Mouse (Mus musculus) kidney, postnatal 0 days (tissue): ENCODE measurements around the gene Rab38. TPM values are rescaled to one million over a fixed set of nuclear protein-coding genes. Genes with fewer than 3 reads are reported as not detected.

Experiments used
- ATAC-seq: fragments of 200-750 bp; cut with Nextera tagmentation; replicated peaks from 2 replicates; pipeline ENCODE4 v1.8.0; 2017; ENCODE audit warnings: low read depth, moderate number of reproducible peaks, moderate TSS enrichment, moderate library complexity; ENCODE audit not compliant: low FRiP score
- DNase-seq: peaks from one replicate; pipeline ENCODE4 v3.0.0-alpha.2; 2016; ENCODE audit warnings: low spot score
- H3K27ac ChIP-seq: fragments of 300-500 bp; sonication (generic); 2 replicates; pipeline ENCODE4 v1.5.1; 2014; ENCODE audit warnings: mild to moderate bottlenecking
- H3K27me3 ChIP-seq: fragments of 300-500 bp; sonication (generic); 2 replicates; pipeline ENCODE4 v1.6.1; 2014; ENCODE audit warnings: low read length, mixed read lengths; ENCODE audit not compliant: insufficient read depth
- H3K36me3 ChIP-seq: fragments of 300-500 bp; sonication (generic); 2 replicates; pipeline ENCODE4 v1.6.1; 2014; ENCODE audit warnings: low read length, mixed read lengths; ENCODE audit not compliant: insufficient read depth
- H3K4me1 ChIP-seq: fragments of 300-500 bp; sonication (generic); replicated peaks from 2 replicates; pipeline ENCODE4 v1.6.1; 2014; ENCODE audit warnings: antibody characterized with exemption, low read length, mixed read lengths; ENCODE audit not compliant: insufficient read depth
- H3K4me2 ChIP-seq: fragments of 300-500 bp; sonication (generic); 2 replicates; pipeline ENCODE4 v1.6.1; 2014; ENCODE audit warnings: mild to moderate bottlenecking, low read length, moderate library complexity, mixed read lengths
- H3K4me3 ChIP-seq: fragments of 300-500 bp; sonication (generic); replicated peaks from 2 replicates; pipeline ENCODE4 v1.5.1; 2014; ENCODE audit warnings: low read depth, low read length
- H3K9ac ChIP-seq: fragments of 300-500 bp; sonication (generic); 2 replicates; pipeline ENCODE4 v1.6.1; 2014; ENCODE audit warnings: low read depth, low read length
- H3K9me3 ChIP-seq: fragments of 300-500 bp; sonication (generic); replicated peaks from 2 replicates; pipeline ENCODE4 v1.6.1; 2016; ENCODE audit warnings: low read length, inconsistent platforms, mixed read lengths
- CTCF ChIP-seq: IDR thresholded peaks from 2 replicates; pipeline ENCODE4 v1.5.1; 2016; ENCODE audit warnings: antibody characterized with exemption, low read depth, mild to moderate bottlenecking, moderate library complexity
- WGBS: fragments of 180-500 bp; shearing (Covaris S2); extraction: QIAGEN DNeasy Blood & Tissue Kit; methylation state at CpG from one replicate; pipeline ENCODE4 v1.1.7; 2014; 5-methylcytosine and 5-hydroxymethylcytosine counted together
- polyA plus RNA-seq: library from polyadenylated mRNA; unstranded; fragments of >200 nt; fragmentation: Nextera tagmentation; extraction: Ambion mirVana; gene quantifications from 2 replicates; pipeline ENCODE4 v1.2.1, GENCODE M21; 2015

Gene Rab38
- polyA plus RNA-seq, 1 experiment from 2014 or later = 8.3 TPM

GRCm38 (mm10) chr7:88423889-88424288 is 6.2 kb upstream of the Rab38 start:
- H3K4me1 ChIP-seq = no peaks in the 10 kb centered on the region
- H3K27me3 ChIP-seq = no peaks in the 10 kb centered on the region
- ATAC-seq = no peak
- no peak overlapping the region for H3K4me3 ChIP-seq
- no peak overlapping the region for H3K4me2 ChIP-seq
- no peak for TF ChIP-seq CTCF
- H3K27ac ChIP-seq = no peak overlapping the region
- no peak overlapping the region for H3K9ac ChIP-seq
- no peaks in the 10 kb centered on the region for H3K9me3 ChIP-seq
- 80% methylated on average over 2 of the region's 2 CpGs for WGBS
- no peak for DNase-seq
- no peaks in the 10 kb centered on the region for H3K36me3 ChIP-seq

DNA sequence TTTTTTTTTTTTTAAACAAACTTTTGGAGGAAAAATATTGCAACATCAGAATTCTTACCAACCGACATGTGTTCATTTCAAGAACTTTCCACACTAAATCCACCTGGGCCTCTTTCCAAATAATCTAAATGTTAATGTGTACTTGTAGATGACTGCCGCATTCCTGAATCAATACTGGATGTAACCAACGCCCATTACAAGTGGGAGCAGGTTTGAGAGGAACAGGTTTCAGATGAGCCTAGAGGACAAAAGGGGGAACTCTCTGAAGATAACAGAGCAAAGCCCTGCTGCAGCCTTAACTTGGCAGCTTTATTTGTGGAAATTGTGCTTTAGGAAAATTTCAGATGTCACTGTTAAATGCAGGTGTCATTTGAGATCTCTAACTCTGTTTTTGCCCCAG is 4.3 kb upstream of the Rab38 start:
- Histone ChIP-seq H3K9ac (no peak overlapping the region), H3K27ac (no peak overlapping the region), H3K4me3 (no peak overlapping the region), H3K27me3 (no peaks in the 10 kb centered on the region), H3K4me1 (0 out of 2 replicates have a peak, but pooled peaks cover 1% of the 10 kb centered on the region), H3K9me3 (no peaks in the 10 kb centered on the region), H3K4me2 (no peak overlapping the region), H3K36me3 (no peaks in the 10 kb centered on the region)
- no peak for TF ChIP-seq CTCF
- ATAC-seq (no peak), DNase-seq (no peak)
- 64% methylated on average over 3 of the region's 3 CpGs for WGBS

GRCm38 (mm10) chr7:88427484-88427883 is 2.6 kb upstream of the Rab38 start:
- no peak for ATAC-seq
- no peak for TF ChIP-seq CTCF
- 84% methylated on average over 3 of the region's 3 CpGs for WGBS

GRCm38 (mm10) chr7:88430692-88431084 is 615 bp downstream of the Rab38 start:
- ATAC-seq (no peak), DNase-seq (no peak)
- TF ChIP-seq CTCF = no peak
- no peaks in the 10 kb centered on the region for H3K36me3 ChIP-seq
- peak overlapping the region; percentile 46 for H3K4me3 ChIP-seq
- H3K9me3 ChIP-seq = no peaks in the 10 kb centered on the region
- peak overlapping the region; percentile 94 for H3K4me2 ChIP-seq
- WGBS = 6% methylated on average over 13 of the region's 13 CpGs
- H3K4me1 ChIP-seq = 0 out of 2 replicates have a peak, but pooled peaks cover 3% of the 10 kb centered on the region
- H3K27me3 ChIP-seq = no peaks in the 10 kb centered on the region
- H3K9ac ChIP-seq = peak overlapping the region; percentile 45; the same call in 1 of the 2 replicates
- no peak overlapping the region for H3K27ac ChIP-seq

More at GRCm38 (mm10) chr7:88427484-88427883, 2.6 kb upstream of the Rab38 start:
- H3K9me3 ChIP-seq = no peaks in the 10 kb centered on the region
- no peak overlapping the region for H3K4me3 ChIP-seq
- no peak overlapping the region for H3K27ac ChIP-seq
- H3K4me2 ChIP-seq = no peak overlapping the region
- 0 out of 2 replicates have a peak, but pooled peaks cover 3% of the 10 kb centered on the region for H3K4me1 ChIP-seq
- no peaks in the 10 kb centered on the region for H3K27me3 ChIP-seq
- H3K36me3 ChIP-seq = no peaks in the 10 kb centered on the region
- H3K9ac ChIP-seq = no peak overlapping the region
- DNase-seq = no peak

GRCm38 (mm10) chr7:88440301-88440700 is 10.2 kb downstream of the Rab38 start:
- Histone ChIP-seq H3K4me2 (no peak overlapping the region), H3K9ac (no peak overlapping the region), H3K9me3 (no peaks in the 10 kb centered on the region), H3K4me1 (no peaks in the 10 kb centered on the region), H3K27ac (no peak overlapping the region), H3K27me3 (no peaks in the 10 kb centered on the region), H3K4me3 (no peak overlapping the region), H3K36me3 (no peaks in the 10 kb centered on the region)
- no peak for DNase-seq
- ATAC-seq = no peak
- no peak for TF ChIP-seq CTCF

GRCm38 (mm10) chr7:88442649-88443048 is 12.6 kb downstream of the Rab38 start:
- no peaks in the 10 kb centered on the region for H3K27me3 ChIP-seq
- no peak for TF ChIP-seq CTCF
- H3K4me2 ChIP-seq = no peak overlapping the region
- no peaks in the 10 kb centered on the region for H3K4me1 ChIP-seq
- H3K9me3 ChIP-seq = no peaks in the 10 kb centered on the region
- DNase-seq (no peak), ATAC-seq (no peak)
- H3K36me3 ChIP-seq = no peaks in the 10 kb centered on the region
- H3K4me3 ChIP-seq = no peak overlapping the region
- no peak overlapping the region for H3K27ac ChIP-seq
- no peak overlapping the region for H3K9ac ChIP-seq

DNA sequence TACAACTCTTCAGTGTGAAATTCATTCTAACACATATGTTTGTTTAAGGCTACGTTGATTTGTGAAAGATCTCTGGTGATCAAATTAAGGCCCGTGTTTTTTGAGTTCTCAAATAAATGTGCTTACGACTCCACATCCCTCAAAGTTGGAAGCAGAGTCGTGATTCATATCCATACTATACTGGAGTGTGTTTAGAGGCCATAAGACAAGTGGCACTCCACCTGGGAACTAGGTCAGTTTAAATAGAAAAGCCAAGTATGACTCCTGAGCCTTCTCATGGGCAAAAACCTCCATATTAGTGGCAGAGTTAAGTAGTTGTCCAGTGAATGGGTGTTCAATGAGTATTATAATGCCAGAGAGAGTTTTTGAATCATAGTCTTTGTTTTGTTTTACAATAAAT is 13.4 kb downstream of the Rab38 start:
- Histone ChIP-seq H3K27ac (no peak overlapping the region), H3K9me3 (no peaks in the 10 kb centered on the region), H3K36me3 (no peaks in the 10 kb centered on the region), H3K27me3 (no peaks in the 10 kb centered on the region), H3K9ac (no peak overlapping the region), H3K4me2 (no peak overlapping the region), H3K4me3 (no peak overlapping the region), H3K4me1 (no peaks in the 10 kb centered on the region)
- no peak for TF ChIP-seq CTCF
- ATAC-seq = no peak
- WGBS = 58% methylated on average over 4 of the region's 4 CpGs
- no peak for DNase-seq
